In the genomic region with DNA sequence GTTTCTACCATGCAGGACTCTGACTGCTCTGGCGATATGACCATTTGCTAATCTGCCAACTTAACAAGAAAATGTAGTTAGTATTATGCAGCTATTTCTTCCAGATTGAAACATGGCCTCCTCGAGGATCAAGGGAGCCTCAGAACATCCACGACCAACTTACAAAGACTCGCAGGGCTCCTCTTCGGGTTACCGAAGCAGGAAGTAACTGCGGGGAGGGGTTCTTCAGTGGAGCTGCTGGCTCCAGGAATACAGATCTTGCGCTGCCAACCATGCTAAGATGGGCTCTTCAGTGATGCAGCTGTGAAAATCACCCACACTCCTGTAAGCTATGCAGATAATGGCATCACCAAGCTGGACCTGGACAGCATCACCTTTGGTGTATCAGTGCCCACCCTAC, we compare ENCODE assay signal across 26 mouse cellular contexts. TPM values are rescaled to one million over a fixed set of nuclear protein-coding genes. Genes with fewer than 3 reads are reported as not detected.
DNase-seq lines count a peak whose midpoint lies in the region; ATAC-seq lines count a peak whose summit lies in the region.
"Had no signal": no experiment of that assay in that cellular context is flagged by ENCODE, and none has a peak within 500 bp of the region (broad histone marks: within the 10 kb centered on the region; RNA-seq: fewer than 3 reads in every experiment).

No protein-coding gene starts in this region.

- H3K4me2 ChIP-seq in heart, embryonic 11.5 days, result no peak overlapping the region
- H3K4me2 ChIP-seq: embryonic facial prominence, embryonic 13.5 days; forebrain, embryonic 12.5 days; forebrain, embryonic 15.5 days; hindbrain, embryonic 14.5 days had no signal

- no peak overlapping the region for H3K9ac ChIP-seq in heart, embryonic 11.5 days (ENCODE audit: low read depth, low read length)
- H3K9ac ChIP-seq: embryonic facial prominence, embryonic 13.5 days; forebrain, embryonic 12.5 days; forebrain, embryonic 15.5 days; hindbrain, embryonic 14.5 days had no signal

- H3K36me3 ChIP-seq in heart, embryonic 11.5 days (ENCODE audit: control insufficient read depth, insufficient read depth, low read length), result no peaks in the 10 kb centered on the region
- H3K36me3 ChIP-seq: forebrain, embryonic 12.5 days; forebrain, embryonic 15.5 days had no signal

- peaks cover 58% of the 10 kb centered on the region for H3K4me1 ChIP-seq in heart, embryonic 11.5 days (ENCODE audit: control insufficient read depth, insufficient read depth, low read length)
- H3K4me1 ChIP-seq: forebrain, embryonic 15.5 days had no signal

- WGBS in heart, embryonic 11.5 days (ENCODE audit: insufficient replicate concordance), result 80% methylated on average over 8 of the region's 8 CpGs

- ATAC-seq in heart, embryonic 11.5 days (replicated peaks; ENCODE audit: insufficient number of reproducible peaks, low FRiP score, low TSS enrichment), result no peak
- ATAC-seq: activated CD4-positive, CD25-positive, alpha-beta regulatory T cell, adult 4 months; forebrain, embryonic 15.5 days; hindbrain, postnatal 0 days had no signal

- H3K27me3 ChIP-seq in heart, embryonic 11.5 days (ENCODE audit: control insufficient read depth, insufficient read depth, low read length), result no peaks in the 10 kb centered on the region
- H3K27me3 ChIP-seq: embryonic facial prominence, embryonic 13.5 days; forebrain, embryonic 12.5 days; forebrain, embryonic 15.5 days had no signal

- intact Hi-C loops in heart, postnatal 10 days (cut with DNase I), result no loop called here

- no peak for DNase-seq in heart, postnatal 10 days
- peak; percentile 54 for DNase-seq in thymus, postnatal 14 days
- DNase-seq in thymus, adult 18-20 months, result no peak
- peak; percentile 31 for DNase-seq in T-cell, adult 2 months (ENCODE audit: low spot score)
- peak; percentile 57 for DNase-seq in naive thymus-derived CD4-positive, alpha-beta T cell, adult 2 months (ENCODE audit: low read depth)
- no peak for DNase-seq in spleen, postnatal 10 days (ENCODE audit: low spot score in 2 of 2)
- DNase-seq: adrenal gland, adult 8-10 months; adrenal gland, postnatal 25 days; B cell, adult 2 months; cerebellum, adult 11-12 months; cerebellum, adult 8-10 months; cerebellum, postnatal 10 days; cerebellum, postnatal 36 days; embryo, embryonic 11 days; gastrocnemius, postnatal 25 days; heart, adult 18-20 months; heart, postnatal 4 days had no signal

- H3K9me3 ChIP-seq in heart, embryonic 11.5 days (replicated peaks; ENCODE audit: control insufficient read depth, low read length), result no peaks in the 10 kb centered on the region
- H3K9me3 ChIP-seq: embryonic facial prominence, embryonic 10.5 days; embryonic facial prominence, embryonic 13.5 days; forebrain, embryonic 12.5 days; forebrain, embryonic 15.5 days had no signal

- H3K4me3 ChIP-seq in heart, embryonic 11.5 days (ENCODE audit: low read depth, low read length), result no peak overlapping the region
- H3K4me3 ChIP-seq: embryonic facial prominence, embryonic 10.5 days; embryonic facial prominence, embryonic 13.5 days; erythroblast, embryonic 14.5 days; forebrain, embryonic 12.5 days; forebrain, embryonic 15.5 days had no signal

- 0 out of 2 replicates have a peak overlapping the region, but pooled peaks have one; percentile 22 for H3K27ac ChIP-seq in heart, embryonic 11.5 days (ENCODE audit: low read depth, low read length)
- H3K27ac ChIP-seq: embryonic facial prominence, embryonic 10.5 days; embryonic facial prominence, embryonic 13.5 days; forebrain, embryonic 12.5 days; forebrain, embryonic 15.5 days; hindbrain, embryonic 14.5 days; hindbrain, postnatal 0 days had no signal

RNA-seq across cellular contexts. Expression of a gene that starts 23.5 kb away (rescaled TPM):
- polyA plus RNA-seq in heart, embryonic 11.5 days (2014; fragmentation: Nextera tagmentation; extraction: Ambion mirVana), result 9.7 and 11.4 TPM in 2 replicates
- 10 to 100 TPM; 17.0 to 22.6 TPM for total RNA-seq in heart, postnatal 10 days (2021)

Comparison
In these comparisons a context has a peak if more than half of its experiments do, and no peak if none do; other contexts are left out.
1. DNase-seq: peak in thymus, postnatal 14 days (single experiment), T-cell, adult 2 months (single experiment) and naive thymus-derived CD4-positive, alpha-beta T cell, adult 2 months (single experiment); none in heart, postnatal 10 days (0 of 2), thymus, adult 18-20 months (0 of 2) and spleen, postnatal 10 days (0 of 2).